Mouse (Mus musculus): Measurements from ENCODE around the gene S100a1.

The S100a1 gene

DNA sequence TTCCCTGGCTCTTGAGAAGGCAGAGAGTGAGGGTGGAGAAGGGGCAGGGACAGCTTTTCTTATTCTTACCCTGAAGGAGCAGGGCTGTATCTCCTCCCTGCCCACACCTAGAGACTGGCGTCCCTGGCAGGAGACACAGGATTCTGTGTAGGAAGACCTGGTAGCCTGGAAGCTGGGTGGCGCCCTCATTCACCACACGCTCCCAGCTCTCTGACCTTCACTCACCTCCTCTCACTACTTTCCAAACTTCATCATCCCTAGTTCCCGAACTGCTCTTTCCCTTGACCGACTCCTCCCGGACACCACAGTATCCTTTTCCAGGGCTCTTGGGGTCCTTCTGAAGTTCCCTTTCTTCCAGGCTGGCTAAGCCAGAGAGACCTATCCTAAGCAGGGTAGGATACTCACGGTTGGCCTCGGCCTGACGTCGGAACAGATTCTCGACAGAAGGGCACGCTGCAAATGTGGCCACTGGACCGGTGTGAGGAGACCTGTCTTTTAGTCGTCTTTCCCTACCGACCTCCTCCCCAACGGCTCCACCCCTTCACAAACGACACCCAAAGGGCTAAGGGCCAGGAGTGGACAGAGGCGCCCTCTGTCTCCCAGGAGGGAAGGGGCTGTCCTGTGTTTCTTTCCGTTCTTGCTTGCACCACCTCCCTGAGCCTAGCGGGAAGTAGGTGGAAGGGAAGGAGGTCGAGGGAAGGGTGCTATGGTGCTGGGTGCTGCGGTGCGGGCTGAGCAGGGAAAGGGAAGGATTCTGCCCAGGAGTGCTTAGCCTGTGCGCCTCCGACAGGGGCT, at the start of gene S100a1, which contains the start of gene S100a13:
TSS of gene S100a1 (minus strand) at position 597 of the 795 bp plus-strand sequence.
TSS of gene S100a13 (plus strand) at position 640 of the 795 bp plus-strand sequence.
- DNase-seq (ENCODE audit: low spot score): peak; percentile 48

DNA sequence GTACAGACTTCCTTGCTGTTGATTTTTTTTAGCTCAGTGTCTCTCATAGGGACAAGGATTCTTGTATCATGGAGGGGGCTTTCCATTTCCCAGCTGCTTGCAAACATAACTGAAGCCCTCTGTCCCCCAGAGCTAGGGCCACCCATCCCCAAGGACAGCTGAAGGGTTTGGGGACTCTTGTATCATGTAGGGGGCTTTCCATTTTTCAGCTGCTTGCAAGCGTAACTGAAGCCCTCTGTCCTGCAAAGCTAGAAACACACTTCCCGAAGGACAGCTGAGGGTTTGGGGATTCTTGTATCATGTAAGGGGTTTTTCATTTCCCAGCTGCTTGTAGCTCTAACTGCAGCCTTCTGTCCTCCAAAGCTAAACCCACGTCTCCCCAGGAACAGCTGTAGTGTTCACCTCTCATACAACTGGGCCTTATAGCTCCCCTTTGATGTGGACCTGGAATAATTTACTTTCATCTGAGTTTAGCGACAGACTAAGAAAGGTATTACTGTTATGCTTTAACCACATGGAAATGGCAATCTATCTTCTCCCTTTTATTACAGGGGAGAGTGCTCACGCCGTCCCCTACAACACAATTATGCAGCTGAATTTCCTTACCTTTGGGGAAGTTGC, 45.9 kb upstream of the S100a1 start, which contains the start of gene S100a3:
TSS of gene S100a3 (plus strand) at position 571 of the 621 bp plus-strand sequence.
- DNase-seq (ENCODE audit: low spot score): no peak

DNA sequence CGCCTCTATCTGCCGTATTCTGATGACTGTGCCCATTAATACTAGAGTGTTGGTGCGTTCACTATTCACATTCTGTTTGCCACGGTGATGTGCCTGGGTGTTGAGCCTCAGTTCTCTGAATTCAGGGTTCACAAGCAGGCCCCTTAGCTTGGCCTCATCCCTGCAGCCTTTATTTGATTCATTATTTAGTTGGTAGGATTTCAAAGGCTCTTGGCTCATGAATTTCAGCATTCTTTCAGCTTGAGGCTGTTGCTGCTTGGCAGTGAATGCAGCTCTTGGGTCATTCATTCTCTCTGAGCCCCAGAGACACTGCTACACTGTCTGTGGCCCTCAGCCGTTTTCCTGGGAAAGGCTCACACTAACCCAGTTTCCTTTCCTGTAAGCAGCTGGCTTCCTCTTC, 41.8 kb upstream of the S100a1 start:
- peak; percentile 50 for DNase-seq (ENCODE audit: low spot score)

DNA sequence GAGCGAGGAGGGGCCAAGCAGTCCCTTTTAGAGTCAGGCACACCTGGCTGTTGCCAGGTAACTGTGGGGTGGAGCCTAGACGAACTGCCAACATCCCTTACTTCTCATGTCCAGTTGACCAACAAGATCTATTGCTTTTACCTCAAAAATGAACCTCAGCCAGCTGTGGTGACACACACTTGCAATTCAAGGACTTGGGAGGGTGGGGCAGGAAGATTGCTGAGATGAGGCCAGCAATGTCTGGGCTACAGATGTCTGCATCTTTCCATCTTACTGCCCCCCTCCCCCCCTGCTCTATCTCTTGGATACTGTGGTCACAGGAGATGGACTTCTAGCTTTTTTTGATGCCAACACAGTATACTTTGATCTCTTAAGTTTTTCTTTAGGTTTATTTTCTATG, 38.0 kb upstream of the S100a1 start:
- no peak for DNase-seq (ENCODE audit: low spot score)

DNA sequence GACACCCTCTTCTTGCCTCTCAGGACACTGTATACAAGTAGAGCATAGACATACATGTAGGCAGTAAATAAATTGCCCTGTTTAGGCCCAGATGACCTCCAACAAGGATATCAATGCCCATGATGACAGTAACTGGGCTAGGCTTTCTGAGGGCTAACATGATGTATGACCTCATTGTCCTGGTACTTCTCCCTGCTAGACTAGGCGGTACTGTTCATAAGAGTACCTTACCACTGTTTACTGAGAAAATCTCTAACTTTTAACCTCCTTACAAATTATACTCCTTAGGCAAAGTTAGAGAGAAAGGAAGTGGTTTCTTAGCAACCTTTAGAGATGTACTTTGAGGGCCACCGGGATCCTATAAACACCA, 36.2 kb upstream of the S100a1 start:
- DNase-seq (ENCODE audit: low spot score): no peak

DNA sequence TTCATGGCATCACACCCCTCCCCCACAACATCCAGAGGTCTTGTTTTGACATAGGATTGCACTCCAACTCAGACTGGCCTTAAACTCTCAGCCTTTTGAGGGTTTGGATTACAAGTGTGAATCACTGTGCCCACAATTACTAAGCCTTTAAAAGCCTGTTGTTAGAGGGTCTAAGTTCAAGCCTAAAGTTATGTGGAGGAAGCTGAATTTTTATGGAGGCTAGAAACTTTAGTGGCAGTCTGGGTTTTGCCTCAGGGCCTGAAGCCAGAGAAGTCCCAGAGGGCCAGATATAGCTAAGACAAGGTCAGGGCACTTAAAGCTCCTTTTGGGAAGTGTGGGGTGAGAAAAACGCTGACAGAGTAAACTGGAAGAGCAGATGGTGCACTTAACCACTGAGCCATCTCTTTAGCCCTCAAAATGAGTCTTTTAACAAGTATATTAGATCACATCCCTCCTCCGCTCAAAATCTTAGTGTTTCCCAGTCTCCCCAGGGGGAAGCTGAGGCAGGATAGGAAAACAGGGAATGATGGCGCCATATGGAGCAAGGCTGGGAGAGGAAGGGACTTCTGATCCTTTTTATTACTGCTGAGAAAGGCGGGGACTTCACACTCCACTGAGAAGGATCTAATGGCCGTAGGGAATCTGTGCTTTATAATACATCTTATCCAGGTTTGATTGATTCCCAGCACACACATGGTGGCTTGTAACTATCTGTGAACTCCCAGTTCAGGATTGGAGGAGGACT, 35.7 kb upstream of the S100a1 start:
- DNase-seq (ENCODE audit: low spot score): no peak

DNA sequence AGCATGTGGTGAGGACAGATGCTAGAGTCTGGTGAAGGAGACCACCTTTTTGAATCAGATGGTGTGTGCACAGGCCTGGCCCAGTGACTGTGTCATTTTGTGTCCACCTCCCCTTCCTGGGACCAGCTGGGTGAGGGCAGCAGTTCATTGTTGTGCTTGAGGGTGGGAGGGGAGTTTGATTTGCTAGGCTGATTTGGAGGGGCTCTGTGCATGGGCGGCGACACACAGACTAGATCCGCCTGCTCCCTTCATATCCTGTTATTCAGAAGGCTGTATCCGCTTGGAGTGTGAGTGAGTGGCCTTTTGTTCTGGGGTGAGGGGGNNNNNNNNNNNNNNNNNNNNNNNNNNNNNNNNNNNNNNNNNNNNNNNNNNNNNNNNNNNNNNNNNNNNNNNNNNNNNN, 26.7 kb upstream of the S100a1 start:
- peak; percentile 55 for DNase-seq (ENCODE audit: low spot score)

DNA sequence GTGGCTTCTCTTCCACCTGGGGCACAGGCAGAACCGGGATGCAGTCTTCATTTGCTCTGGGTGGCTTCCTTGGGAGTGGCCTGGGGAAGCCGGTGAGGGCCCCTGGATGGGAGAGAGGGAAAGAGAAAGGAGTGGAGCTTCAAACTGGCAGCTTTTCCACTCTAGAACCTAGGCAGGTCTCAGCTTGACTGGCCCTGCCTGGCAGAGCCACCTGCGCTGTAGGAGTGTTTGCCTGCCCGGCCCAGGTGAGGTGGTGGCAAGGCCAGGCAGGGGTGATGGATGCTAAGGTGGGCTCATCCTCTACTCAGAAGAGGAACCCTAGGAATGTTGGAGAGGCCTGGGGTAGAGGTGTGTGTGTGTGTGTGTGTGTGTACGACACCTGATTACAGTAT, 23.7 kb upstream of the S100a1 start:
- no peak for DNase-seq (ENCODE audit: low spot score)

DNA sequence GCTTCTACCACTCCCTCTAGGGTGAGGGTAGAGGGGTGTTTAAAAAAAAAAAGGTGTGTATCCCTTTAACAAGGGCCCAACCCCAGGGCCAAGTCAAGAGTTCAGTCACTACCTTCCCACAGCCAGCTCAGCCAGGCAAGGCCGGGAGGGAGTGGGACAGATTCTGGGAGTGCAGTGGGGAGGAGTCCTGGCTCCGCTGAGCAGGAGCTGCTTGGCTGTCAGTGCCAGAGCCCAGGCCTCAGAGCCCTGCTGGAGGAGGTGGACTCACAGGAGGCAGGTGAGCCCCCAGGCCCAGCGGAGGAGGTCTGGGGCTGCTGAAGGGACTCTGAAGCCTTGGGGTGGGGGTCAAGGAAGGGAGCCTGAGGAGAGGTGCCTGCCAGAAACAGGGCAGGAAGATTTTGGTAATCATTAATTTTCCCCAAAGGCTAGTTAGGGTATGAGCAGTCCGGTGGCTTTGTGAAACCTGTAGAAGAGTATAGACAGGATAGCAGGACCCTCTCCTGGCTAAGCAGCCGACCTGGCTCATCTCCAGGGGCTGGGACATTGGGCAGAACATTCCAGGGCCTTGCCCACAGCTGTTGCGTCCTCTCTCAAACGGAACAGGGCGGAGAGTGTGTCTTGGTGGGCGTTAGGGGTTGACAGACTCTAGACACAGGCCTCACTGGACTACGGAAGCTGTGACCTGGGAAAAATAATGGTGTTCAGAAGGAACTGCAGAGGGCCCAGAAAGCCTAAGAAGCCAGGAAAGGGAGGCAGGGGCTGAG, 23.1 kb upstream of the S100a1 start, which contains the start of gene S100a16:
TSS of gene S100a16 (plus strand) at position 114 of the 764 bp plus-strand sequence.
- peak; percentile 36 for DNase-seq (ENCODE audit: low spot score)

DNA sequence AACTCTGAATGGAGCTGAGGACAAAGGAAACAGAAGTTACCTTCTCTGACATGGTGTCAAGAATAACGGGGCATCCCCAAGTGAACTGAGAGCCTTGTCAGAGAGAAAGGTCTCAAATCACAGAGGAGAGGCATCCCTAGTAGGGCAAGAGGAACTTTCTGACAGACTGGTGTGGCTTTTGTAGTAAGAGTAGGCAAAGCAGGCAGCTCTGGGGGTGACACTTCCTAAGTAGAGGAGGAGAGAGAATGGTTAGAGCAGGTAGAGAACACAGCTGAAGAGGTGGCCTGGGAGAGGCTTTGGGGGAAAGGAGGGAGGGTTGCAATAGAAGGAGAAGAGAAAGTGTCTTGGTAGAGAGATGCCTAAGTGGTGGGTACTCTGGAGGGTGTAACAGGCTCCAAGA, 21.3 kb upstream of the S100a1 start:
- no peak for DNase-seq (ENCODE audit: low spot score)

DNA sequence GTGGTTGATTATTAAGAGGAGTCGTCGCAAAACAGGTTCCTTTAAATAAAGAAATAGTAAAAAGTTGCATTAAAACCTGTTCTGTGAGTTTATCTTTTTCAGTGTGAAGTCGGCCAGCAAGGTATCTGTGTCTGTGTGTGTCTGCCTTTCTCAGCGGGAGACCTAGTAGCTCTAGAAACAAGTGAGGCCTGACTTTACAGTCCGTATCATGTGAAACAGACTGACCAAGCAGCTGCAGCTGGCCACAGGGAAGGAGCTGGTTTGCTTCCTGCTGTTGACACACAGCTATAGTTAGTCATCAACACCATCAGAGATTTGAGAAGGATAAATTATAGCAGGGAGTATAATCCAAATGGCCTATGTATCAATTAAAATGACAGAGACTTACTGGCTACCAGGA, 17.5 kb upstream of the S100a1 start:
- no peak for DNase-seq (ENCODE audit: low spot score)

DNA sequence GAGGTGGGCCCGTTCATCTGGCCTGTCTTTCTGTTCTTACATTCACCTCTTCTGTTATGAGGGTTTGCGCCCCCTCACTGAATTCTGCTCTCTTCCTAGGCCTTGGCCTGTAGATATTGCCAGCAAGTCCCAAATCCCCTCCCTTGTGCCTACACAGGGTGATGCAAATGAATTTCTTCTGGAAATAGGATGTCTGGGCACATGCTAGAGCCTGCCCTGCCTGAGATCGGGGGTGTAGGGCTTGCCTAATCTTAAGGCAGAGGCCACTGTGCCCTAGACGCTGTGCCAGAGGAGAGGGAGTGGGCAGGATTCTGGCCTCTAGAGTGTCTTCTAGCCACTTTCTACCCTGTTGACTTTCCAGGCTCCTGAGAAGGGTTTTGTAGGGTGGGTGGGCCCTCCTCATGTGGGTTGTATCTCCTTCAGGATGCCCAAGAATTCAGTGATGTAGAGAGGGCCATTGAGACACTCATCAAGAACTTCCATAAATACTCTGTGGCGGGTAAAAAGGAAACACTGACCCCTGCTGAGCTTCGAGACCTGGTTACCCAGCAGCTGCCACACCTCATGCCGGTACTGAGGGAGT, 13.2 kb upstream of the S100a1 start:
- DNase-seq (ENCODE audit: low spot score): no peak

DNA sequence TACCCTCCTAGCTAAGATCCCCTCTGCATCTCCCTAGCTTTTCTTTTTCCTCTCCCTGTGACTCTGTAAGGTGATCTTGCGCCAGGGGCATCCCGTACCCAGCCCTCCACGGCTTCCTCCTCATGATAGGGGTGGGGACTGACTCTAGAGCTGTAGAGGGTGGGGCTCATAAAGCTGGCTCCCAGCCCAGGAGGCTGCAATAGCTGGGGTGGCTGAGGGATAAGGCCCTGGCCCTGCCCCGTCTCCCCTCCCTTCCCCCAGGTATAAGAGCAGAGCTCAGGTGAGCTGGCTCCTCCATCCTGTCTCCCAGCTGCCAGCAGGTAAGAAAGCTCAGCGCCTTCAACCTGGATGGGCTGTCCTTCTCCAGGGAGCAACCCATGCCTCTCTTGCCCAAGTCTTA, 12.4 kb upstream of the S100a1 start, which contains the start of gene S100a14:
TSS of gene S100a14 (plus strand) at position 277 of the 400 bp plus-strand sequence.
- DNase-seq (ENCODE audit: low spot score): no peak

DNA sequence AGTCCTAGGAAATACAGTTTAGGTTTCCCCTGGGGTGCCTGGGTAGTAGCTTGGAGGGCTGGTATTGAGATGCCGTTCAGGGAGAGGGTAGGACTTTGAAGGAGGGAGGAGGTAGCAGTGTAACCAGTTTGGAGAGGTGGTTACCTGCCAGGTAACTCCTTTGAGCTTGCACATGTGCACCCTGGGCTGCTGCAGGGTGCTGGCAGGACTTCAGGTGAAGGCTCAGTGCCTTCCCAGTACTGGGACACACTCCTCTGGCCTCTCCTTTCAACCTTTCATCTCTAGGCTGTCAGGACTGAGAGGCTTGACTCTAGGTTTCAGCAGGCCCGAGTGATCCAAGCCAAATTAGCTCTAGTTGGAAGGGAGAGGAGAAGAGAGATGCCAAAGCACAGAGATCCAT, 11.9 kb upstream of the S100a1 start:
- no peak for DNase-seq (ENCODE audit: low spot score)

DNA sequence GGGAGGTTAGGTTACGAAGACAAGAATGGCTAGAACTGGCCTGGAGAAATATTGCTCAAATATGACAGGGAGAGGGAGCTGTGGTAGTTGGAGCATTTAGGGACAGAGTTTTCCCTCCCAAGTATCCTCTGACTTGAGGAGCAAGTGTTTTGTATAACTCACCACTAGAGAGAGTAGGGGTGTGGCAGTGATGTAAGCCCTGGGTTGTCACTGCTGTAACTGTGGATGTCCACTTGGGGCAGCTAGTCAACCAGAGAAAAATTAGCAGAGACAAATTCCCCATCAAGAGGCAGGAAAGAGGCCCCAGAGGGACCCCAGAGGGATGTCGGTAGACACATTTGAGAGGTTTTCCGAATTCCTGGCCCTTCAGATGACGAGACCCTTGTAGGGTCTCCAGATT, 11.2 kb upstream of the S100a1 start:
- DNase-seq (ENCODE audit: low spot score): peak; percentile 67

DNA sequence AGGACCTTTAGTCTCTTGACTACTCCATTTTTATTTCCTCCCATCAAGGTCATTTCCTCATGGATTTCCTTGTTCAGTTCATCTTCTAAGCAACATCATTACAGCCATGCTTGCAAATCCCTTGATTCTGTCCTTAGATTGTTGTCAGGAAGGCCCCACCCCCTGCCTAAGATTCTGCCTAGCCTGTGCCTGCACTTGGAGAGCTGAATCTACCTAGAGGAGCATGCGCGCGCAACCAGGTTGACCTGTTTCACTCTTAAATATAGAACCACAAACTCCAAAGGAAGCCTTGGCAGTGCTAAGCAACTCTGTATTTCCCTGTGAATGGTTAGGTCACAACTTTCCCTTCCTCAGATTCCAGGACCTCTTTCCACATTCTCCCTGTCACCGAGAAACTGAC, 3.5 kb upstream of the S100a1 start:
- DNase-seq (ENCODE audit: low spot score): no peak

DNA sequence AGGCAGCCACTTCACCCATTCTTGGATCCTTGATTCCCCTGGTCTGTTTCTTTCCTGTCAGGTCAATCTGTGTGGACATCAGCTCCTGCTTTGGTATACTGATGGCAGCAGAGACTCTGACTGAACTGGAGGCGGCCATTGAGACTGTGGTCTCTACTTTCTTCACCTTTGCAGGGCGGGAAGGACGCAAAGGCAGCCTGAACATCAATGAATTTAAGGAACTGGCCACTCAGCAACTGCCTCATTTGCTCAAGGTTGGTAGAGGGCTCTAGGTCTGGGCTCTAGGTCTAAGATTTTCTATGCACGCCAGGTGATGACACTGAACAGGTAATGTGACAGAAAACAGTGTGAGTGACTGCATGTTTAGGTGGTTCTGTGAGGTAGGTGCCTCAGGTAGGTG, 1.6 kb upstream of the S100a1 start:
- DNase-seq (ENCODE audit: low spot score): no peak

DNA sequence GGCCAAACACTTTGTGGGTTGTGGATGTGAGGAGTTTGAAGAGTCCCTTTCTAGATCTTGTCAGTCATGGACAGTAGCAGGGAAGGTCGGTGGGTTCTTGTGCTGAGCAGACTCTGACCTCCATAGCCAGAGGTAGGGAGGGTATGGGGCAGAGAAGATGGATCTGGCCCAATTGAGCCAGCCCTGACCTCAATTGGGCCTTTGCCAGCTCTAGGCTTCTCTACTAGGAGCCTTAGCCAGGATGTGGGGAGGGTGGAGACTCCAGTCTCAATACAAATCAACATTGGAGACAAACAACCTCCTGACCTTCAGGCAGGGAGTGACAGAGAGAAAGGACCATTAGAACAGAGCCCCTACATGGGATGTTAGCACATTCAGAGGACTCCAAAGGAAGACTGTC, 1.1 kb upstream of the S100a1 start:
- DNase-seq (ENCODE audit: low spot score): no peak

DNA sequence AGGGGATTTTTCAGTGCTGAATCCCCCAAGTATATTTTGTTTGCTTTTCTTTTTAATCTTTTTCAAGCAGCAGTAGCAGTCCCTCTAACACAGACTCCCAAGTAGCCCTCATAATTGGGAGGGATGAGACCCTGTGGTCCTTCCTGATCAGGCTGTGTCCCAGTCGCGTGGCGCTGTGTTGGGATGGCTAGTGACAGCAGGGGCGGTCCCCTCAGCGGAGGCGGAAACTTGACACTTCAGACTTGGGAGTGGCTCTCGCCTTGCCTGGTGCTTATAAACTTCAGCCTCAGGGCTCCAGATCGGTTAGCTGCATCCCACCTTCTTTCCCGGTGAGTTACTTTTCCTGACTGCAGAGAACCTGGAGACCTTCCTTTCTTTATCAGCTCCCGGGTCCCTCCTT, 499 bp upstream of the S100a1 start:
- DNase-seq (ENCODE audit: low spot score): peak; percentile 48

DNA sequence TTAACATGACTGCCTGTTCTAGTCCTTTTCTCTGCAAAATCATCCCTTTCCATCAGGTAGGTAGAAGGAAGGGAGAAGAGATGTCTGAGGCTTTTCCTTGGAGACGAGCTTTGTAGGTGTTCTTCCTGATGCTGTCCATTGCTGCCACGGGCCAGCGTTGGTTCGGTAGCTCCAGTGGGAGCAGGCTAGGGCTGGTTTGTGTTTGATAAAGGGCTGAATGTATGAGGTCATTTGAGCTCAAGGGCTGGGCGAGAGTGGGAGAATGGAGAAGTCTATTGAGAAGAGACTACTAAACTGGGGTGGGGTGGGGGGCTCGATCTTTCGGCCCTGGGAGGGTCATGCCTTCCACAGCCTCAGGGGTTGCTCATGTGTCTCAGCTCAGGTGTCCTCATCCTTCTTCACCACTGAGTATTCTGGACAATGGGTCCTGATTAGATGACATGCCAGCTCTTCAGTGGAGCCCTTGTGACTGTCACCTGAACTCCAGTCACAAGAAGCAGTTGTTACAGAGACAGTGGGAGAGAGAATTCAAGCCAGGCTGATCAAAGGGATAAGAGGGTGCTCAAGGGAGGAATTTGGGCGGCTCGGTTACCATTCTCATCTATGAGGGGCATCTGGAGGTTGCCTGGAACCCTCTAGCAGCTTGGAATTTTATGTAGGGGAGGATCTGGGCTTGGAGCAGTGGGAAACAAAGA, 1.1 kb downstream of the S100a1 start:
- DNase-seq (ENCODE audit: low spot score): no peak

DNA sequence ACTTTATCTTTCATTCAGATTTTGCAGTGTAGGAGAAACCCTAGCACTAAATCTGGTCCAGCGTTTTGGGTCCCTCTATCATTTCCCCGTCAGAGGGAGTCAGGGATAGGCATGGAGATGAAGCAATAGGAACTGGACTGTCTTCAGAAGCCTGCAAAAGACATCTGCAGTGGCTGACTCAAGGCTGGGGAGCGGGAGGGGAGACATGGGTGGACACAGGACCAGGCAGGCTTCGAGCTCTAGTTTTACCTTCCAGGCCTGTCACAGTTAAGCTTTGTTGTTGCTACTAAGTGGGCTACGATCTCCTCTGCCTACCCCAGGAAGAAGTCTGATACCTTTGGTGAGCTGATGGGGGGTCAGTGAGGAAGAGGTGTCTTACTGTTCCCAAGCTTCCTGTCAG, 1.9 kb downstream of the S100a1 start:
- DNase-seq (ENCODE audit: low spot score): no peak

Measured in layer of hippocampus, adult 11-12 months (tissue).